Mouse (Mus musculus): ENCODE data around the gene Pknox2. TPM values are rescaled to one million over a fixed set of nuclear protein-coding genes. Genes with fewer than 3 reads are reported as not detected.

Pknox2 gene
- polyA plus RNA-seq, 1 experiment from 2014 or later: 13.2 TPM

- Histone ChIP-seq H3K27ac (replicated peaks; ENCODE audit: low read depth, low read length) (no peak overlapping the region), H3K36me3 (replicated peaks; ENCODE audit: control insufficient read depth, insufficient read depth, low read depth, low read length) (no peaks in the 10 kb centered on the region), H3K9ac (replicated peaks; ENCODE audit: low read length) (no peak overlapping the region; the same call in 1 of the 2 replicates), H3K27me3 (ENCODE audit: control insufficient read depth, insufficient read depth, low read length) (no peaks in the 10 kb centered on the region), H3K4me3 (ENCODE audit: low read depth, low read length) (no peak overlapping the region), H3K4me2 (ENCODE audit: low read depth, low read length) (no peak overlapping the region), H3K4me1 (ENCODE audit: control insufficient read depth, insufficient read depth, low read length) (peaks cover 2% of the 10 kb centered on the region; the same call in 1 of the 2 replicates), H3K9me3 (replicated peaks; ENCODE audit: control insufficient read depth, low read length) (no peaks in the 10 kb centered on the region)
- peak; percentile 83 for DNase-seq (ENCODE audit: low spot score)
- WGBS: 4% methylated on average over 5 of the region's 5 CpGs
- peak; percentile 71; the same call in 1 of the 2 replicates for ATAC-seq (replicated peaks; ENCODE audit: insufficient number of reproducible peaks, low FRiP score, low TSS enrichment, low read depth)
Measured at GRCm38 (mm10) chr9:37177107-37177506, 29.9 kb upstream of the Pknox2 start.

DNA sequence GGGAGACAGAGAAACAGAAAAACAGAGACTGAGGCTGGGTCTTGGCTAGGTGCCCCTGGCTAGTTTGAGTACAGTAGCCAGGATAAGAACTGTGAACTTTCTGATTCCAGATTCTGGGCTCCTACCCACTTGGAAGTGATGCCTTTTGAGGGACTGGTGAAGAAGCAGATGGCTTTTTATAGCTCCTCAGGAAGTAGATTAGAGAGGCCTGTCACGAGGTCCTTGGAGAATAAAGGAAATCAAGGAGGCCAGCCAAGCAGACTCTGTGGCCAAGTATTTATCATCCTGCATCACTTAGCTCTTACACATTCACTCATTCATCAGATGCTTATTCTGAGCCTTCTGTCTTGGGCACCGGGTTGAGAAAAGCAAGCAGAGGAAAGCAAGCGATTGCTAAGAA, 28.8 kb upstream of the Pknox2 start:
- Histone ChIP-seq H3K4me1 (ENCODE audit: control insufficient read depth, insufficient read depth, low read length) (peaks cover 2% of the 10 kb centered on the region; the same call in 1 of the 2 replicates), H3K36me3 (replicated peaks; ENCODE audit: control insufficient read depth, insufficient read depth, low read depth, low read length) (no peaks in the 10 kb centered on the region), H3K27me3 (ENCODE audit: control insufficient read depth, insufficient read depth, low read length) (no peaks in the 10 kb centered on the region), H3K9ac (replicated peaks; ENCODE audit: low read length) (no peak overlapping the region), H3K27ac (replicated peaks; ENCODE audit: low read depth, low read length) (no peak overlapping the region), H3K4me2 (ENCODE audit: low read depth, low read length) (no peak overlapping the region), H3K9me3 (replicated peaks; ENCODE audit: control insufficient read depth, low read length) (no peaks in the 10 kb centered on the region), H3K4me3 (ENCODE audit: low read depth, low read length) (no peak overlapping the region)
- ATAC-seq (replicated peaks; ENCODE audit: insufficient number of reproducible peaks, low FRiP score, low TSS enrichment, low read depth): no peak
- DNase-seq (ENCODE audit: low spot score): no peak
- 65% methylated on average over 3 of the region's 3 CpGs for WGBS

DNA sequence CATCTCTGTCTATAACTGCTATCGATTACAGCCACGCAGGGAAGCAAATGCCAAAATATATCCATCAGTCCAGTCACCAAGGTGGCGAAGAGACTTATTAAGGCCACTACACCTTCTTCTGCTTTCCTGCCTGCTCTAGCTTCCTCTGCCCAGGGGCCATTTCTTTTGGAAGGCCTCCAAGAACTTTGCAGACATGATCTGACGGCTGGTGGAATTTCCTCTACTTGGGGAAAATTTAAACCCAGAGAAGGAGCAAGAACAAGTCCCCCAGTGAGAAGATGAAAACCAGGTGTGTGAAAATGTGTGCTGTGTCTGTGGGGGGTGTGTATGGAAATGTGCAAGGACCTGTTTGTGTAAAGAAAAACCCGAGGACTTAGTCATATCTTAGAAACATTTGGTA, 26.2 kb upstream of the Pknox2 start:
- Histone ChIP-seq H3K4me1 (ENCODE audit: control insufficient read depth, insufficient read depth, low read length) (peaks cover 4% of the 10 kb centered on the region; the same call in 1 of the 2 replicates), H3K27ac (replicated peaks; ENCODE audit: low read depth, low read length) (no peak overlapping the region; the same call in 1 of the 2 replicates), H3K27me3 (ENCODE audit: control insufficient read depth, insufficient read depth, low read length) (no peaks in the 10 kb centered on the region), H3K36me3 (replicated peaks; ENCODE audit: control insufficient read depth, insufficient read depth, low read depth, low read length) (no peaks in the 10 kb centered on the region), H3K9me3 (replicated peaks; ENCODE audit: control insufficient read depth, low read length) (no peaks in the 10 kb centered on the region), H3K9ac (replicated peaks; ENCODE audit: low read length) (no peak overlapping the region), H3K4me2 (ENCODE audit: low read depth, low read length) (no peak overlapping the region), H3K4me3 (ENCODE audit: low read depth, low read length) (no peak overlapping the region)
- DNase-seq (ENCODE audit: low spot score) (peak; percentile 56), ATAC-seq (replicated peaks; ENCODE audit: insufficient number of reproducible peaks, low FRiP score, low TSS enrichment, low read depth) (no peak)
- WGBS: 35% methylated on average over 5 of the region's 5 CpGs

- H3K27ac ChIP-seq (replicated peaks; ENCODE audit: low read depth, low read length): no peak overlapping the region
Measured at GRCm38 (mm10) chr9:37166899-37167298, 19.7 kb upstream of the Pknox2 start.

GRCm38 (mm10) chr9:37160686-37161085, 13.5 kb upstream of the Pknox2 start:
- ATAC-seq (replicated peaks; ENCODE audit: insufficient number of reproducible peaks, low FRiP score, low TSS enrichment, low read depth) (no peak), DNase-seq (ENCODE audit: low spot score) (no peak)
- no peaks in the 10 kb centered on the region for H3K36me3 ChIP-seq (replicated peaks; ENCODE audit: control insufficient read depth, insufficient read depth, low read depth, low read length)
- H3K27me3 ChIP-seq (ENCODE audit: control insufficient read depth, insufficient read depth, low read length): no peaks in the 10 kb centered on the region
- no peaks in the 10 kb centered on the region for H3K9me3 ChIP-seq (replicated peaks; ENCODE audit: control insufficient read depth, low read length)
- no peaks in the 10 kb centered on the region for H3K4me1 ChIP-seq (ENCODE audit: control insufficient read depth, insufficient read depth, low read length)
- H3K4me2 ChIP-seq (ENCODE audit: low read depth, low read length): no peak overlapping the region
- H3K9ac ChIP-seq (replicated peaks; ENCODE audit: low read length): no peak overlapping the region
- H3K27ac ChIP-seq (replicated peaks; ENCODE audit: low read depth, low read length): no peak overlapping the region
- H3K4me3 ChIP-seq (ENCODE audit: low read depth, low read length): no peak overlapping the region
- 78% methylated on average over 2 of the region's 2 CpGs for WGBS

More at GRCm38 (mm10) chr9:37166899-37167298, 19.7 kb upstream of the Pknox2 start:
- Histone ChIP-seq H3K9me3 (replicated peaks; ENCODE audit: control insufficient read depth, low read length) (no peaks in the 10 kb centered on the region), H3K27me3 (ENCODE audit: control insufficient read depth, insufficient read depth, low read length) (no peaks in the 10 kb centered on the region), H3K4me2 (ENCODE audit: low read depth, low read length) (no peak overlapping the region), H3K4me3 (ENCODE audit: low read depth, low read length) (no peak overlapping the region), H3K9ac (replicated peaks; ENCODE audit: low read length) (no peak overlapping the region), H3K36me3 (replicated peaks; ENCODE audit: control insufficient read depth, insufficient read depth, low read depth, low read length) (no peaks in the 10 kb centered on the region), H3K4me1 (ENCODE audit: control insufficient read depth, insufficient read depth, low read length) (0 out of 2 replicates have a peak, but pooled peaks cover 2% of the 10 kb centered on the region)
- ATAC-seq (replicated peaks; ENCODE audit: insufficient number of reproducible peaks, low FRiP score, low TSS enrichment, low read depth) (no peak), DNase-seq (ENCODE audit: low spot score) (peak; percentile 64)
- WGBS: 63% methylated on average over 2 of the region's 2 CpGs

DNA sequence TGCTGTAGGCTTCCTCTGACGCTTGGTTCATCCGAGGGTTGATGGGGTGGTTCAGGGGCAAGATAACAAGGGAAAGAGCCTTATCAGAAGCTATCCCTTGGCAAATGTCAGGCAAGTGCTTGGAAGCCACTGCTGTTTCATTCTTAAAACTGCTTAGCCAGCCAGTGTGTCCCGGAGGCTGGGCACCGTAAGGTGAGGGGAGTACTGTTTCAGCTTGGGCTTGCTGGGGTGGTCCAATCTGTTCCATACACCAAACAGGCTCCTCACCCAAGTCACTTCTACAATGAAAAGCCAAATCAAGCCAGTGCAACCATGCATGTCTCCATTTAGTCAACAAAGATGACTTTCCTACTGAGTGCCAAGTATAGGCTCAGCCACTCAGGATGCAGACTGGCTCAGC, 679 bp upstream of the Pknox2 start:
- DNase-seq (ENCODE audit: low spot score) (no peak), ATAC-seq (replicated peaks; ENCODE audit: insufficient number of reproducible peaks, low FRiP score, low TSS enrichment, low read depth) (no peak)
- H3K9me3 ChIP-seq (replicated peaks; ENCODE audit: control insufficient read depth, low read length): no peaks in the 10 kb centered on the region
- H3K4me1 ChIP-seq (ENCODE audit: control insufficient read depth, insufficient read depth, low read length): no peaks in the 10 kb centered on the region; the same call in 1 of the 2 replicates
- no peaks in the 10 kb centered on the region for H3K36me3 ChIP-seq (replicated peaks; ENCODE audit: control insufficient read depth, insufficient read depth, low read depth, low read length)
- no peak overlapping the region for H3K9ac ChIP-seq (replicated peaks; ENCODE audit: low read length)
- 51% methylated on average over 4 of the region's 4 CpGs for WGBS
- no peak overlapping the region for H3K4me3 ChIP-seq (ENCODE audit: low read depth, low read length)
- H3K27ac ChIP-seq (replicated peaks; ENCODE audit: low read depth, low read length): no peak overlapping the region
- no peak overlapping the region for H3K4me2 ChIP-seq (ENCODE audit: low read depth, low read length)
- no peaks in the 10 kb centered on the region for H3K27me3 ChIP-seq (ENCODE audit: control insufficient read depth, insufficient read depth, low read length)

- DNase-seq (ENCODE audit: low spot score): no peak
- H3K4me1 ChIP-seq (ENCODE audit: control insufficient read depth, insufficient read depth, low read length): no peaks in the 10 kb centered on the region; the same call in 1 of the 2 replicates
Measured at GRCm38 (mm10) chr9:37146603-37147358, 426 bp downstream of the Pknox2 start.

DNA sequence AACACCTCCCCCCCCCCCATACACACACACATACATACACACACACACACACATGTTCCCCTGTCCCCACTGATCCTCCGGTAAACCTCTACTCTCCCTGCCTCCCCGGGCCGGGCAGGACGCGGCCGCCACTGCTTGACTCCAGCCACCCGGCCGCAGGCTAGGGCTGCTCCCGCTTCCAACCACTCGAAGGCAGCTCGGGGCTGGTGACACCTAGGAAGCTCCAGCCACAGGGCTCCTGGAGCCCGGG, 929 bp downstream of the Pknox2 start:
- no peaks in the 10 kb centered on the region; the same call in 1 of the 2 replicates for H3K4me1 ChIP-seq (ENCODE audit: control insufficient read depth, insufficient read depth, low read length)
- H3K9ac ChIP-seq (replicated peaks; ENCODE audit: low read length): peak overlapping the region; percentile 99
- no peaks in the 10 kb centered on the region for H3K9me3 ChIP-seq (replicated peaks; ENCODE audit: control insufficient read depth, low read length)
- H3K4me3 ChIP-seq (ENCODE audit: low read depth, low read length): peak overlapping the region; percentile 90
- 0% methylated on average over 12 of the region's 12 CpGs for WGBS
- DNase-seq (ENCODE audit: low spot score) (peak; percentile 59), ATAC-seq (replicated peaks; ENCODE audit: insufficient number of reproducible peaks, low FRiP score, low TSS enrichment, low read depth) (peak; percentile 15)
- H3K27me3 ChIP-seq (ENCODE audit: control insufficient read depth, insufficient read depth, low read length): no peaks in the 10 kb centered on the region
- no peaks in the 10 kb centered on the region for H3K36me3 ChIP-seq (replicated peaks; ENCODE audit: control insufficient read depth, insufficient read depth, low read depth, low read length)
- peak overlapping the region; percentile 97 for H3K27ac ChIP-seq (replicated peaks; ENCODE audit: low read depth, low read length)
- peak overlapping the region; percentile 88 for H3K4me2 ChIP-seq (ENCODE audit: low read depth, low read length)

More at GRCm38 (mm10) chr9:37146603-37147358, 426 bp downstream of the Pknox2 start:
- no peaks in the 10 kb centered on the region for H3K27me3 ChIP-seq (ENCODE audit: control insufficient read depth, insufficient read depth, low read length)
- H3K9me3 ChIP-seq (replicated peaks; ENCODE audit: control insufficient read depth, low read length): no peaks in the 10 kb centered on the region
- H3K4me2 ChIP-seq (ENCODE audit: low read depth, low read length): peak overlapping the region; percentile 88
- H3K36me3 ChIP-seq (replicated peaks; ENCODE audit: control insufficient read depth, insufficient read depth, low read depth, low read length): no peaks in the 10 kb centered on the region
- H3K4me3 ChIP-seq (ENCODE audit: low read depth, low read length): peak overlapping the region; percentile 90
- WGBS: 0% methylated on average over 63 of the region's 75 CpGs
- ATAC-seq (replicated peaks; ENCODE audit: insufficient number of reproducible peaks, low FRiP score, low TSS enrichment, low read depth): peak; percentile 81
- H3K9ac ChIP-seq (replicated peaks; ENCODE audit: low read length): peak overlapping the region; percentile 99
- H3K27ac ChIP-seq (replicated peaks; ENCODE audit: low read depth, low read length): peak overlapping the region; percentile 97
